In the genomic region with DNA sequence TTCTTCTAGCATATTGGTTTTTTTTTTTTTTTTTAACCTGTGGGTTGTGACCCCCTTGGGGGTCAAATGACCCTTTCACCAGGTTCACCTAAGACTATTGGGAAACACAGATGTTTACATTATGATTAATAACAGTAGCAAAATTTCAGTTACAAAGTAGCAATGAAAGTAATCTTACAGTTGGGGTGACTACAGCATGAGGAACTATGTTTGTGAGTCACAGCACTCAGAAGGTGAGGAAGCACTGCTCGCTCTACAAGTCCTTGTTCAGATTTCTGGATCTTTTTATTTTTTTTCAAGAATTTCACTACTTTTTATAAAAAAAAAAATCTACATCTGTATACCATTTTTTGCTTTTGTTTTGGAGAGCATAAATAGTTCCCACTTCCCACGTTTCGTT, we compare ENCODE assay signal across 23 mouse cellular contexts. TPM values are rescaled to one million over a fixed set of nuclear protein-coding genes. Genes with fewer than 3 reads are reported as not detected.
DNase-seq lines count a peak whose midpoint lies in the region; ATAC-seq and TF ChIP-seq lines count a peak whose summit lies in the region.
"Had no signal": no experiment of that assay in that cellular context is flagged by ENCODE, and none has a peak within 500 bp of the region (broad histone marks: within the 10 kb centered on the region; RNA-seq: fewer than 3 reads in every experiment).

No protein-coding gene starts in this region.

- peaks cover 23% of the 10 kb centered on the region for H3K36me3 ChIP-seq in liver, embryonic 12.5 days
- no peaks in the 10 kb centered on the region for H3K36me3 ChIP-seq in liver, embryonic 11.5 days (ENCODE audit: control insufficient read depth, insufficient read depth, low read length)
- no peaks in the 10 kb centered on the region for H3K36me3 ChIP-seq in intestine, postnatal 0 days (ENCODE audit: control insufficient read depth, insufficient read depth)
- H3K36me3 ChIP-seq: embryonic facial prominence, embryonic 13.5 days; embryonic facial prominence, embryonic 15.5 days; forebrain, embryonic 12.5 days had no signal

- no peak for TF ChIP-seq CTCF in intestine, postnatal 0 days (IDR thresholded peaks at IDR 0.05; ENCODE audit: low read depth)

- no peak for ATAC-seq in liver, embryonic 12.5 days
- ATAC-seq in liver, embryonic 11.5 days (replicated peaks; ENCODE audit: low FRiP score), result no peak
- ATAC-seq in granulocyte monocyte progenitor cell, adult 5-6 weeks (replicated peaks; ENCODE audit: poor library complexity, severe bottlenecking), result peak; percentile 50
- no peak for ATAC-seq in intestine, postnatal 0 days
- ATAC-seq: forebrain, embryonic 14.5 days; forebrain, embryonic 16.5 days had no signal

- H3K9ac ChIP-seq in liver, embryonic 12.5 days, result no peak overlapping the region
- no peak overlapping the region for H3K9ac ChIP-seq in liver, embryonic 11.5 days (ENCODE audit: low read depth, low read length)
- no peak overlapping the region for H3K9ac ChIP-seq in intestine, postnatal 0 days (ENCODE audit: low read depth, low read length)
- H3K9ac ChIP-seq: embryonic facial prominence, embryonic 13.5 days; embryonic facial prominence, embryonic 15.5 days; forebrain, embryonic 12.5 days had no signal

- H3K9me3 ChIP-seq in liver, embryonic 12.5 days (replicated peaks), result peaks cover 9% of the 10 kb centered on the region; the same call in 1 of the 2 replicates
- H3K9me3 ChIP-seq in liver, embryonic 11.5 days (ENCODE audit: control insufficient read depth, low read length), result peaks cover 3% of the 10 kb centered on the region; the same call in 1 of the 2 replicates
- H3K9me3 ChIP-seq in intestine, postnatal 0 days (ENCODE audit: control insufficient read depth), result peaks cover 4% of the 10 kb centered on the region; the same call in 1 of the 2 replicates

- WGBS in liver, embryonic 12.5 days (ENCODE audit: insufficient replicate concordance), result 67% methylated on average over 3 of the region's 3 CpGs
- 81% methylated on average over 3 of the region's 3 CpGs for WGBS in liver, embryonic 11.5 days
- WGBS in intestine, postnatal 0 days, result 73% methylated on average over 3 of the region's 3 CpGs

- 0 out of 2 replicates have a peak overlapping the region, but pooled peaks have one; percentile 45 for H3K27ac ChIP-seq in liver, embryonic 12.5 days
- no peak overlapping the region for H3K27ac ChIP-seq in liver, embryonic 11.5 days (ENCODE audit: low read depth, low read length)
- H3K27ac ChIP-seq in intestine, postnatal 0 days (ENCODE audit: low read depth, low read length), result no peak overlapping the region
- H3K27ac ChIP-seq: embryonic facial prominence, embryonic 13.5 days; embryonic facial prominence, embryonic 15.5 days; forebrain, embryonic 10.5 days; forebrain, embryonic 12.5 days had no signal

- H3K4me2 ChIP-seq in liver, embryonic 12.5 days, result no peak overlapping the region
- H3K4me2 ChIP-seq in liver, embryonic 11.5 days, result no peak overlapping the region
- no peak overlapping the region for H3K4me2 ChIP-seq in intestine, postnatal 0 days (replicated peaks; ENCODE audit: low read depth)
- H3K4me2 ChIP-seq: embryonic facial prominence, embryonic 13.5 days; embryonic facial prominence, embryonic 15.5 days; forebrain, embryonic 12.5 days had no signal

- peaks cover 93% of the 10 kb centered on the region for H3K4me1 ChIP-seq in liver, embryonic 12.5 days
- peaks cover 48% of the 10 kb centered on the region for H3K4me1 ChIP-seq in liver, embryonic 11.5 days (replicated peaks; ENCODE audit: control insufficient read depth, insufficient read depth, low read length)
- H3K4me1 ChIP-seq in intestine, postnatal 0 days (replicated peaks; ENCODE audit: control insufficient read depth, insufficient read depth, low read length), result no peaks in the 10 kb centered on the region
- H3K4me1 ChIP-seq: embryonic facial prominence, embryonic 15.5 days had no signal

- DNase-seq in liver, embryonic 11.5 days (ENCODE audit: low spot score), result no peak
- DNase-seq in 416B (ENCODE audit: low read depth) (peak; percentile 60), A20 (ENCODE audit: low read depth, low spot score) (peak; percentile 44)
- DNase-seq in cerebellum, postnatal 14 days, result no peak
- DNase-seq: adrenal gland, adult 2 months; adrenal gland, postnatal 10 days; adrenal gland, postnatal 25 days; cerebellum, adult 11 months; cerebellum, adult 18-20 months; cerebellum, adult 8-10 months; cerebellum, adult 9-11 months; cerebellum, postnatal 25 days; embryo, embryonic 11 days had no signal

- no peaks in the 10 kb centered on the region for H3K27me3 ChIP-seq in liver, embryonic 12.5 days (replicated peaks)
- no peaks in the 10 kb centered on the region for H3K27me3 ChIP-seq in liver, embryonic 11.5 days (replicated peaks; ENCODE audit: control insufficient read depth, insufficient read depth, low read length)
- no peaks in the 10 kb centered on the region for H3K27me3 ChIP-seq in intestine, postnatal 0 days (replicated peaks; ENCODE audit: control insufficient read depth, insufficient read depth, low read length)
- H3K27me3 ChIP-seq: embryonic facial prominence, embryonic 13.5 days; embryonic facial prominence, embryonic 15.5 days; forebrain, embryonic 12.5 days had no signal

- no peak overlapping the region for H3K4me3 ChIP-seq in liver, embryonic 12.5 days
- H3K4me3 ChIP-seq in liver, embryonic 11.5 days (ENCODE audit: low read depth, low read length), result no peak overlapping the region
- no peak overlapping the region for H3K4me3 ChIP-seq in intestine, postnatal 0 days (ENCODE audit: low read depth, low read length)
- H3K4me3 ChIP-seq: embryonic facial prominence, embryonic 13.5 days; embryonic facial prominence, embryonic 15.5 days; erythroblast, embryonic 14.5 days; forebrain, embryonic 10.5 days; forebrain, embryonic 12.5 days had no signal

RNA-seq across cellular contexts. Expression of a gene that starts 26.4 kb away (rescaled TPM):
- polyA plus RNA-seq in liver, embryonic 12.5 days (2016; fragmentation: Nextera tagmentation; extraction: Ambion mirVana), result 26.2 and 26.4 TPM in 2 replicates
- polyA plus RNA-seq in liver, embryonic 11.5 days (2014; fragmentation: Nextera tagmentation; extraction: Ambion mirVana), result 20.1 and 20.5 TPM in 2 replicates
- total RNA-seq in granulocyte monocyte progenitor cell, adult 5-6 weeks (2014; fragmentation: Nextera tagmentation), result 29.3 TPM in 2 replicates
- total RNA-seq in granulocyte monocyte progenitor cell, adult 5-6 weeks (2017), result 15.6 and 16.7 TPM in 2 replicates
- polyA plus RNA-seq in intestine, postnatal 0 days (2015; fragmentation: Nextera tagmentation; extraction: Ambion mirVana), result 12.0 and 12.8 TPM in 2 replicates

RNA-seq across cellular contexts. Expression of a gene that starts 26.6 kb away (rescaled TPM):
- polyA plus RNA-seq in liver, embryonic 12.5 days (2016; fragmentation: Nextera tagmentation; extraction: Ambion mirVana), result 0.29 and 0.30 TPM in 2 replicates
- 0.21 and 0.48 TPM in 2 replicates for polyA plus RNA-seq in liver, embryonic 11.5 days (2014; fragmentation: Nextera tagmentation; extraction: Ambion mirVana)
- total RNA-seq in granulocyte monocyte progenitor cell, adult 5-6 weeks (2014; fragmentation: Nextera tagmentation), result 1.3 TPM in 1 of 2 replicates, not detected in the other
- 0.62 TPM in 1 of 2 replicates, not detected in the other for total RNA-seq in granulocyte monocyte progenitor cell, adult 5-6 weeks (2017)
- 0.27 and 0.47 TPM in 2 replicates for polyA plus RNA-seq in intestine, postnatal 0 days (2015; fragmentation: Nextera tagmentation; extraction: Ambion mirVana)
- polyA plus RNA-seq: erythroblast, embryonic 14.5 days had no signal

Comparison
In these comparisons a context has a peak if more than half of its experiments do, and no peak if none do; other contexts are left out.
1. DNase-seq: peak in 416B (single experiment) and A20 (single experiment); none in liver, embryonic 11.5 days (single experiment) and cerebellum, postnatal 14 days (0 of 2).